Mouse (Mus musculus): Measurements from ENCODE around the gene Ap5m1.
"Not testable (repeated sequence)": the region's sequence is repeated elsewhere in the genome, so short reads cannot be mapped to it uniquely, and the experiment has no call there.

Gene Ap5m1

GRCm38 (mm10) chr14:49065529-49066273, at the start of gene Ap5m1:
TSS of gene Ap5m1 (plus strand) at chr14:49066097.
- peak; percentile 48 for DNase-seq (ENCODE audit: inconsistent ontology term)

- no peak for DNase-seq (ENCODE audit: inconsistent ontology term)
Measured at GRCm38 (mm10) chr14:49019765-49020164, 46.1 kb upstream of the Ap5m1 start.

DNA sequence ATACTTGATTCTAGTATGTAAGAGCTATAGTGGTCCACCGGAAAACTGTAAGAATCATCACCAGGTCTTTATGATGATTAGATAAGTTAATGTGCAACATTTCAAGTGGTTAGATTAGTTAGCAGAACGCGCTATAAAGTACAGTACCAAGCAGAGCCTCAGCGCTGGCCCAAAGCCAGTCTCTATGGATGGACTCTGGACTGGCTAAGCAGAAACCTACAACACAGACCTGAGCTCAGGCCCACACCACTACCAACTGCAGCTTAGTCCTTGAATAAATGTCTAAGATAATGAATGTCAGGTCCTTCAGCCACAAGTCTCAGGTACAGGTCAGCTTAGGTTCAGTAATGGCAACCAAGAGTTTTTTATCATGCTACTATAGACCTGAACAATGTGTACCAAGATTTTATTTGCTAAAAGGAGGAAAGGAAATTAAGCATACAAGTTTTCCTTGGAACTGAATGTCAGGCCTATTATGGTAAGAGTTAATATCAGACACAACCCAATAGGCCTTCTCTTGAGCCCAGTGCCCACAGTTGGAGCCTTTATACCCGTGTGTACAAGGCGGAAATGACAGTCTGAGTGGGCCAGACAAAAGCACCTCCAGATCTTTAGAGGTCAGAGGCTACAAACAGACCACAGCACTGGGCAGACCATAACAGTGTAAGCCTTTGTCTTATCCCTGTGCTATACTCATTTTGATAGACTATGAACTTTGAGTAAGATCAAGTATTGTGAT, 38.7 kb upstream of the Ap5m1 start:
- no peak for DNase-seq (ENCODE audit: inconsistent ontology term)

- no peak for DNase-seq (ENCODE audit: inconsistent ontology term)
Measured at GRCm38 (mm10) chr14:49027779-49028368, 38.0 kb upstream of the Ap5m1 start.

DNA sequence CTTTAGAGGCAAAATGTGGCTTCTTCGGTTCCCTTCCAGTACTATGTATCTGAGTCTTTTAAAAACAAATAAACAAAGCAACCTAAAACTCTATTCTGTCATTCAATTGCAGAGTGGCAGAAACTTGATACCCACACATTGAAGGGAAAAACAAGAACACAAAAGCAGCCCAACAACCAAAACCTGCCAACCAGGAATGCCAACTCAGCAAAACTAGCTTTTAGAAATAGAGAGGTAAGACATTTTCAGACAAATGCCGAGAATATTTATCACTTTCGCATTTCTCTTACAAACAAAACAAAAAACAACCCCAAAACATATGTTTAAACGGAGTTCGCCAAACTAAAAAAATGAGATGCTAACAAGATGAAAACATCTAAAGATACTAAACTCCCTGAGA, 36.9 kb upstream of the Ap5m1 start:
- no peak for DNase-seq (ENCODE audit: inconsistent ontology term)

DNA sequence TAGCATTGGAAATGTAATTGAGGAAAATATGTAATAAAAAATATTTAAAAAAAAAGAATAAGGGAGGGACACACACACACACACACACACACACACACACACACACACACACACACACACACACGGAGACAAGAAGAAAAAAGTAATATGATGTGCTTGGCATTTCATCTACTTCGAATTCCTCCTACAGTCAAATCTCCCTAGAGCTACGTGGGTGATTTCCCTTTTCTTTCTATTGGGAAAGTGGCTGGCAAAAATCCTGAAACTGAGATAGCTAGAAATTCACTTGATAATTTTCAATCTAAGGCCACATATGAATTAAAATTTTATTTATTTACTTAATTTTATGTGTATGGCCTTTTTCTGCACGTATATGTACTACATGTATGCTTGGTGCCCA, 20.3 kb upstream of the Ap5m1 start:
- DNase-seq (ENCODE audit: inconsistent ontology term) = no peak

DNA sequence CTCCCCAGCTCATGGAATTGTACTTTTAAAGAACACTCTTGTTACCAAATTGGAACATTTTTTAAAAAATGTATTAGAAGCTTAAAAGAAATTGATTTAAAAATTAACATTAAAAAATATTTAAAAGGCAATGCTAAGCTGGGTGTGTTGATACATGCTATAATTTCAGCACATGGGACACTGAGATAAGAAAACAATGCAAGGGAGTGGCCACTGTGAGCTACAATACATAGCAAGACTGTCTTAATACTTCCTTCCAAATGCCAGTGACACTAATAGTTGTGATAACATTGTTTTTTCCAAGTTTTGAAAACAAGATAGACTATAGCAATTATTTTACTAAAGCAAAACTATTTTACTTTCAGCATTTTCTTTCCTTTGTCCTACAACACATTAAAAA, 16.4 kb upstream of the Ap5m1 start:
- DNase-seq (ENCODE audit: inconsistent ontology term) = no peak

DNA sequence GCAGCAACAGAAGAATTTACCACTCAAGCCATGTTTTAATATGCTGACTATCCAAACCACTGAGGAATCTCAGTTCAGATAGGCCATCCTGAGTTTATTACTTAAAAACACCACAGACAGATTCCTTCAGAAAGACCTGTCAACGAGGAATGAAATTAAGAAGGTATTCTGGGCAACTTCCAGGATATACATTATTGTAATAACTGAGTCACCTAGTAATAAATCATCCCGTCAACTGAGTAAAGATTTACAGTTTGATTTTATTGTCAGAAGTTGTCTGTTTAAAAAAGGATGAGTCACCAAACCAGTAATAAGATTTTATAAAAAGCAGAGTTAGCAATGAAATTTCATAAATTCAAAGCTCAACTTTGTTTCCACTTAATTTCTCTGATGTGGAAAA, 2.1 kb upstream of the Ap5m1 start:
- DNase-seq (ENCODE audit: inconsistent ontology term) = no peak

DNA sequence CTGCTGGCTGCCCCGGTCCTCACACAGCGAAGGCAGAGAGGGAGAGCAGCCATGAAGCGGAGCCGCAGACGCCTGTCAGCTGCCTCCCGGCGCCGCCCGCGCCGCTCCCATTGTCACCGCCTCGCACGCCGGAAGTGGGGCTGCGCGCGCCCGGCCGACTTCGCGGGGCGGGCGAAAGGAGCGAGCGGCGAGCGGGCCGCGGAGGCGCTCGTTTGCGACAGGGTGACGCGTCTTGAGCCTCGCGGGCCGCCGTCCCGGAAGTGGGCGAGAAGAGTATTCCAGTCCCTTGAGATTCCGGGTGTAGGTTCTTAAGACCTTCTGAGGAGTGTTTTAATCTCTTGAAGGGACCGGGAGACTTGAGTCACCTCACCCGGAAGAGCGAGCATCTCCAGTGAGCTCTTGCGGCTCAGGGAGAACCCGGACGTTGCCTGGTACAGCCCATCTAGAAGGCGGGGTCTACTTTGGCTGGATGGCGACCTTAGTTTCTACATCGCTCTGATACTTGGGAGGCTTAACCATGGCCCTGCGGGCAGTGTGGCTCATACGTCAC, 452 bp downstream of the Ap5m1 start, which contains the start of gene Exoc5:
TSS of gene Exoc5 (minus strand) at position 380 of the 550 bp plus-strand sequence.
- DNase-seq (ENCODE audit: inconsistent ontology term) = peak; percentile 97

GRCm38 (mm10) chr14:49072837-49073236, 6.9 kb downstream of the Ap5m1 start:
- DNase-seq (ENCODE audit: inconsistent ontology term) = no peak

DNA sequence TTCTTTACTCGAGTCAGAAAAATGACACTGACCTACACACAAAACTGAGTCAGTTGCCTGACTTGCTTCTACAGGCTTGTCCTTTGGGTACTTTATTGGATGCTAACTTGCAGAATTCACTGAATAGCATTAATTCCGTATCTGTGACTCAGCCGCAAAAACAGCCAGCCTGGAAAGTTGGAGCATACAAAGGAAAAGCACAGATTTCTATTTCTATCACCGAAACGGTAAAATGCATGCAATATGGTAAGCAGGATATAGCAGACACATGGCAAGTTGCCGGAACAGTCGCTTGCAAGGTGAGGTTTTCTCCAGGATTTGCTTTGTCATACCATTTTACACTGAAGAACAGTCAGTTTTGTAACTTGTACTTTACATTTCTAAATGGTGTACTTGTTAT, 8.0 kb downstream of the Ap5m1 start:
- DNase-seq (ENCODE audit: inconsistent ontology term) = no peak

- no peak for DNase-seq (ENCODE audit: inconsistent ontology term)
Measured at GRCm38 (mm10) chr14:49074361-49074760, 8.5 kb downstream of the Ap5m1 start.

- no peak for DNase-seq (ENCODE audit: inconsistent ontology term)
Measured at GRCm38 (mm10) chr14:49078820-49079219, 12.9 kb downstream of the Ap5m1 start.

- DNase-seq (ENCODE audit: inconsistent ontology term) = no peak
Measured at GRCm38 (mm10) chr14:49086522-49086921, 20.6 kb downstream of the Ap5m1 start.

GRCm38 (mm10) chr14:49088155-49089048, 22.5 kb downstream of the Ap5m1 start:
- DNase-seq (ENCODE audit: inconsistent ontology term) = no peak

DNA sequence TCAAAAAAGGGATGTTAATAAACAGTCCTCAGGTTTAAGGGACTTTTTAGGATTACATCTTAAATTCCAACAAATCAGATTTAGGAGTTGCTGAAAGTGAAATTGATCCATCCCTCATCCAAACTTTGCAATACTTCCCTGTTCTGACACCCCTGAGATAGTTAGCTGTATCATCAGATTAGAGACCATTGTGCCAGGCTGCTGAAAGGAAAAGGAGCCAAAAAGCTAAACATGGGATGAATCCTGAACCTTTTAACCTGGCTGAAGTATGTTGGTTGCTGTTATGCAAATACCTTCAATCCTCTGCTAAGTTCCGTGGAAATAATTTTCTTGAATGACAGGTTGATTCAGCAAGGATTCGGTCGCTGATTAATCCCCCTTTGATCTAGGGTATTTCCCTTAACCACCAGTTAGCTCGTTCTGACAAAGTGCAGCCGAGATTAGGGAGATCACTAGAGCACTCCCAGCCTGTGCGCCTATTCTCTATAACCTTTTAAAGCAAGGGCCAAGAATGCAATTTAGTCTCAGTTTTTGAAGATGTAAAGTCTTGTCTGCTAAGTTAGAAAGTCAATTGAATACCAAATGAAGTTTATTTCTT, 23.7 kb downstream of the Ap5m1 start:
- no peak for DNase-seq (ENCODE audit: inconsistent ontology term)

- DNase-seq (ENCODE audit: inconsistent ontology term) = no peak
Measured at GRCm38 (mm10) chr14:49090102-49090501, 24.2 kb downstream of the Ap5m1 start.

DNA sequence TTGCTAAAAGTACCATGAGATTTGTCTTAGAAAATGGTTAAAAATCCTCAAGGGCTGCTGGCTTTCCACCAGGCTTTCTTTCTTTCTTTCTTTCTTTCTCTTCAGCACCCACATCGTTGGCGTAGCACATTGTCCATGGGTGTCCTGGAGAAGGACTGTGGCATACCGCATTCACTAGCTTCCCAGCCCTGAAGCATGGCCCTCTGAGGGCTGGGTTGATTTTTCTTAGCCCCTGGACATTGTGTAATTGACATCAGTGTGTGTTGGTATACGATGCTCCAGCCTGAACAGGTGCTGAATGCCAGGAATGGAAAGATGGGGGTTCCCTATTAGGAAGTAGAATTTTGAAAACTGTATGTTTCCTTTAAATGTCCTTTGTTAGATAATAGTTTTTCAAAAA, 25.4 kb downstream of the Ap5m1 start:
- no peak for DNase-seq (ENCODE audit: inconsistent ontology term)

- DNase-seq (ENCODE audit: inconsistent ontology term) = not testable (repeated sequence)
Measured at GRCm38 (mm10) chr14:49091755-49092154, 25.9 kb downstream of the Ap5m1 start.

DNA sequence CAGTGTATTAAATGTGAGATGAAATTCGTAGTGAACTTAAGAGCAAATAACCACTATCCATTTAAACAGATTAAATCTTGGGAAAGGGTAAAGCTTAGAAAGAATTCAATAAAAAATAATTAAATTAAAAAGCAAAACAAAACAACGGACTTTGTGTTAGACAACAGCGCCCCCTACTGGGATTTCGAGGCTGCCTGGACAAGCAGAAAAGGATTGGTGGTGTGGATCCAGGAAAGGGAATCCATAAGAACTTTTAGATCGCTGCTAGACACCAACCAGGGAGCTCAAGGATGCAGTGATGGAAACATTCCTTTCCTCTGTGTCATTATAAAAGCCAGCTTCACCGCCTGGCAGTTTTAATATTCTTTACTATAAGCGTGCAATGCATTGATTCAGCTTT, 52.5 kb downstream of the Ap5m1 start:
- peak; percentile 3 for DNase-seq (ENCODE audit: inconsistent ontology term)

- no peak for DNase-seq (ENCODE audit: inconsistent ontology term)
Measured at GRCm38 (mm10) chr14:49121723-49122122, 55.8 kb downstream of the Ap5m1 start.

Data from Muller cell, postnatal 12 days (primary cell).